Mouse (Mus musculus) midbrain, embryonic 16.5 days (tissue): ENCODE results near the gene Lrmda. TPM values are rescaled to one million over a fixed set of nuclear protein-coding genes. Genes with fewer than 3 reads are reported as not detected.

Source experiments
- ATAC-seq: fragments of 200-750 bp; cut with Nextera tagmentation; 2 replicates; pipeline ENCODE4 v1.8.0; 2017; ENCODE audit warnings: moderate TSS enrichment
- H3K27ac ChIP-seq: fragments of 300-500 bp; sonication (generic); 2 replicates; pipeline ENCODE4 v1.5.1; 2014; ENCODE audit warnings: mild to moderate bottlenecking, low read length, mixed read lengths
- H3K27me3 ChIP-seq: fragments of 300-500 bp; sonication (generic); 2 replicates; pipeline ENCODE4 v1.6.1; 2014; ENCODE audit warnings: low read depth, low read length, mixed read lengths; ENCODE audit not compliant: control insufficient read depth, insufficient read depth
- H3K36me3 ChIP-seq: fragments of 300-500 bp; sonication (generic); 2 replicates; pipeline ENCODE4 v1.6.1; 2014; ENCODE audit warnings: mild to moderate bottlenecking, low read length, moderate library complexity, mixed read lengths; ENCODE audit not compliant: control insufficient read depth, insufficient read depth
- H3K4me1 ChIP-seq: fragments of 300-500 bp; sonication (generic); 2 replicates; pipeline ENCODE4 v1.6.1; 2014; ENCODE audit warnings: mild to moderate bottlenecking, low read length, mixed read lengths; ENCODE audit not compliant: control insufficient read depth, insufficient read depth
- H3K4me2 ChIP-seq: fragments of 300-500 bp; sonication (generic); 2 replicates; pipeline ENCODE4 v1.6.1; 2014; ENCODE audit warnings: mild to moderate bottlenecking, low read length, mixed read lengths
- H3K4me3 ChIP-seq: fragments of 300-500 bp; sonication (generic); 2 replicates; pipeline ENCODE4 v1.5.1; 2014; ENCODE audit warnings: low read depth, mild to moderate bottlenecking, low read length, moderate library complexity, mixed read lengths
- H3K9ac ChIP-seq: fragments of 300-500 bp; sonication (generic); 2 replicates; pipeline ENCODE4 v1.6.1; 2014; ENCODE audit warnings: low read depth, low read length, mixed read lengths
- H3K9me3 ChIP-seq: fragments of 300-500 bp; sonication (generic); replicated peaks from 2 replicates; pipeline ENCODE4 v1.6.1; 2014; ENCODE audit warnings: mild to moderate bottlenecking, low read length, mixed read lengths; ENCODE audit not compliant: control insufficient read depth, poor library complexity, severe bottlenecking
- WGBS: fragments of 180-500 bp; shearing (Covaris S2); extraction: QIAGEN DNeasy Blood & Tissue Kit; methylation state at CpG from one replicate; pipeline ENCODE4 v1.1.7; 2014; 5-methylcytosine and 5-hydroxymethylcytosine counted together
- polyA plus RNA-seq: library from polyadenylated mRNA; unstranded; fragments of >200 nt; fragmentation: Nextera tagmentation; extraction: Ambion mirVana; gene quantifications from 2 replicates; pipeline ENCODE4 v1.2.1, GENCODE M21; 2015

Lrmda gene
- polyA plus RNA-seq, 1 experiment from 2014 or later = not detected

- no peak overlapping the region for H3K4me2 ChIP-seq
- H3K4me3 ChIP-seq = no peak overlapping the region
- ATAC-seq = no peak
- H3K9ac ChIP-seq = no peak overlapping the region
- H3K9me3 ChIP-seq = no peaks in the 10 kb centered on the region
- H3K27me3 ChIP-seq = peaks cover 10% of the 10 kb centered on the region; the same call in 1 of the 2 replicates
- H3K4me1 ChIP-seq = peaks cover 4% of the 10 kb centered on the region; the same call in 1 of the 2 replicates
- H3K36me3 ChIP-seq = no peaks in the 10 kb centered on the region
- 91% methylated on average over 6 of the region's 6 CpGs for WGBS
- H3K27ac ChIP-seq = no peak overlapping the region
Measured at GRCm38 (mm10) chr14:22118096-22118495, 98.6 kb downstream of the Lrmda start.

GRCm38 (mm10) chr14:22118512-22118911 lies 99.0 kb downstream of the Lrmda start:
- H3K4me1 ChIP-seq = peaks cover 4% of the 10 kb centered on the region; the same call in 1 of the 2 replicates
- no peaks in the 10 kb centered on the region for H3K36me3 ChIP-seq
- H3K27me3 ChIP-seq = peaks cover 10% of the 10 kb centered on the region; the same call in 1 of the 2 replicates
- no peak overlapping the region for H3K27ac ChIP-seq
- WGBS = 80% methylated on average over 4 of the region's 4 CpGs
- H3K9ac ChIP-seq = no peak overlapping the region
- no peak overlapping the region for H3K4me3 ChIP-seq
- H3K4me2 ChIP-seq = no peak overlapping the region
- no peak for ATAC-seq
- no peaks in the 10 kb centered on the region for H3K9me3 ChIP-seq

GRCm38 (mm10) chr14:22126276-22126675 lies 106.8 kb downstream of the Lrmda start:
- Histone ChIP-seq H3K4me1 (no peaks in the 10 kb centered on the region), H3K36me3 (no peaks in the 10 kb centered on the region), H3K27me3 (no peaks in the 10 kb centered on the region; the same call in 1 of the 2 replicates), H3K9ac (no peak overlapping the region), H3K4me2 (no peak overlapping the region), H3K4me3 (no peak overlapping the region), H3K9me3 (no peaks in the 10 kb centered on the region), H3K27ac (no peak overlapping the region)
- WGBS = 92% methylated on average over 4 of the region's 4 CpGs
- no peak for ATAC-seq

GRCm38 (mm10) chr14:22126859-22127258 lies 107.3 kb downstream of the Lrmda start:
- no peaks in the 10 kb centered on the region for H3K4me1 ChIP-seq
- H3K9ac ChIP-seq = no peak overlapping the region
- H3K4me2 ChIP-seq = no peak overlapping the region
- H3K27me3 ChIP-seq = no peaks in the 10 kb centered on the region; the same call in 1 of the 2 replicates
- no peaks in the 10 kb centered on the region for H3K36me3 ChIP-seq
- ATAC-seq = no peak
- no peak overlapping the region for H3K4me3 ChIP-seq
- WGBS = 90% methylated on average over 6 of the region's 6 CpGs
- no peak overlapping the region for H3K27ac ChIP-seq
- H3K9me3 ChIP-seq = no peaks in the 10 kb centered on the region

- no peak overlapping the region for H3K27ac ChIP-seq
- H3K36me3 ChIP-seq = no peaks in the 10 kb centered on the region
- no peak for ATAC-seq
- 61% methylated on average over 7 of the region's 7 CpGs for WGBS
- no peaks in the 10 kb centered on the region for H3K4me1 ChIP-seq
- H3K9me3 ChIP-seq = no peaks in the 10 kb centered on the region
- no peak overlapping the region for H3K4me2 ChIP-seq
- H3K4me3 ChIP-seq = no peak overlapping the region
- no peak overlapping the region for H3K9ac ChIP-seq
- H3K27me3 ChIP-seq = no peaks in the 10 kb centered on the region; the same call in 1 of the 2 replicates
Measured at GRCm38 (mm10) chr14:22130950-22131585, 111.6 kb downstream of the Lrmda start.

- no peak overlapping the region for H3K4me3 ChIP-seq
- no peak for ATAC-seq
- no peak overlapping the region for H3K4me2 ChIP-seq
- no peaks in the 10 kb centered on the region for H3K9me3 ChIP-seq
- 0 out of 2 replicates have a peak, but pooled peaks cover 2% of the 10 kb centered on the region for H3K4me1 ChIP-seq
- no peak overlapping the region for H3K9ac ChIP-seq
- no peaks in the 10 kb centered on the region for H3K36me3 ChIP-seq
- H3K27me3 ChIP-seq = no peaks in the 10 kb centered on the region
- 90% methylated on average over 1 of the region's 1 CpGs for WGBS
- H3K27ac ChIP-seq = no peak overlapping the region
Measured at GRCm38 (mm10) chr14:22139281-22139680, 119.8 kb downstream of the Lrmda start.

- Histone ChIP-seq H3K4me3 (no peak overlapping the region), H3K27me3 (no peaks in the 10 kb centered on the region), H3K9me3 (no peaks in the 10 kb centered on the region), H3K4me1 (peaks cover 5% of the 10 kb centered on the region; the same call in 1 of the 2 replicates), H3K9ac (no peak overlapping the region), H3K27ac (no peak overlapping the region), H3K36me3 (no peaks in the 10 kb centered on the region), H3K4me2 (no peak overlapping the region)
- WGBS = 8% methylated on average over 3 of the region's 3 CpGs
- no peak; the same call in 1 of the 2 replicates for ATAC-seq
Measured at GRCm38 (mm10) chr14:22144014-22144413, 124.5 kb downstream of the Lrmda start.

GRCm38 (mm10) chr14:22145863-22146262 lies 126.4 kb downstream of the Lrmda start:
- Histone ChIP-seq H3K4me3 (no peak overlapping the region), H3K27me3 (no peaks in the 10 kb centered on the region), H3K4me2 (no peak overlapping the region), H3K36me3 (no peaks in the 10 kb centered on the region), H3K9me3 (no peaks in the 10 kb centered on the region), H3K9ac (no peak overlapping the region), H3K27ac (no peak overlapping the region), H3K4me1 (peaks cover 5% of the 10 kb centered on the region; the same call in 1 of the 2 replicates)
- no peak for ATAC-seq
- WGBS = 66% methylated on average over 4 of the region's 4 CpGs

- H3K4me3 ChIP-seq = no peak overlapping the region
- ATAC-seq = no peak
- peaks cover 5% of the 10 kb centered on the region; the same call in 1 of the 2 replicates for H3K4me1 ChIP-seq
- no peaks in the 10 kb centered on the region for H3K9me3 ChIP-seq
- H3K9ac ChIP-seq = no peak overlapping the region
- H3K36me3 ChIP-seq = no peaks in the 10 kb centered on the region
- no peak overlapping the region for H3K4me2 ChIP-seq
- no peaks in the 10 kb centered on the region for H3K27me3 ChIP-seq
- 87% methylated on average over 12 of the region's 12 CpGs for WGBS
- no peak overlapping the region for H3K27ac ChIP-seq
Measured at GRCm38 (mm10) chr14:22146508-22147044, 127.1 kb downstream of the Lrmda start.
